In genomic region chr5:139575054-139575453, GRCm38 (mm10) we compare ENCODE assay signal across 27 mouse cellular contexts. TPM values are rescaled to one million over a fixed set of nuclear protein-coding genes. Genes with fewer than 3 reads are reported as not detected.
"Had no signal": no experiment of that assay in that cellular context is flagged by ENCODE, and none has a peak within 500 bp of the region (broad histone marks: within the 10 kb centered on the region; RNA-seq: fewer than 3 reads in every experiment).

No protein-coding gene starts in this region.

- H3K9me3 ChIP-seq: hindbrain, embryonic 15.5 days; limb, embryonic 10.5 days had no signal

- H3K4me3 ChIP-seq: heart, adult 2 months; heart, embryonic 13.5 days; heart, embryonic 15.5 days; hindbrain, embryonic 13.5 days; hindbrain, embryonic 15.5 days; limb, embryonic 10.5 days; limb, embryonic 12.5 days had no signal

- H3K9ac ChIP-seq: heart, embryonic 13.5 days; heart, embryonic 15.5 days; hindbrain, embryonic 13.5 days; hindbrain, embryonic 15.5 days; limb, embryonic 12.5 days had no signal

- H3K27ac ChIP-seq: heart, adult 2 months; heart, embryonic 13.5 days; heart, embryonic 15.5 days; hindbrain, embryonic 13.5 days; hindbrain, embryonic 15.5 days; hindbrain, postnatal 0 days; kidney, postnatal 0 days; limb, embryonic 10.5 days; limb, embryonic 12.5 days had no signal

- ATAC-seq: hindbrain, postnatal 0 days had no signal

- DNase-seq: gastrocnemius, postnatal 14 days; gastrocnemius, postnatal 36 days; heart, adult 11 months; heart, adult 2 months; heart, postnatal 14 days; heart, postnatal 36 days; kidney, adult 18-20 months; kidney, adult 8-10 months; kidney, postnatal 14 days; kidney, postnatal 36 days; layer of hippocampus, adult 9-11 months; layer of hippocampus, postnatal 36 days; liver had no signal

- H3K36me3 ChIP-seq: heart, embryonic 13.5 days; heart, embryonic 15.5 days; hindbrain, embryonic 15.5 days; limb, embryonic 10.5 days; limb, embryonic 12.5 days had no signal

- H3K4me2 ChIP-seq: heart, embryonic 11.5 days; heart, embryonic 13.5 days; heart, embryonic 15.5 days; hindbrain, embryonic 13.5 days; hindbrain, embryonic 15.5 days; limb, embryonic 12.5 days; liver, embryonic 11.5 days had no signal

- H3K4me1 ChIP-seq: heart, embryonic 13.5 days; heart, embryonic 15.5 days had no signal

RNA-seq across cellular contexts. Expression of gene Uncx, which starts 31.8 kb away (rescaled TPM):
- polyA plus RNA-seq: gonadal fat pad, adult 2 months; heart, adult 2 months; heart, embryonic 13.5 days; heart, embryonic 15.5 days; heart, postnatal 0 days; intestine, embryonic 14.5 days; large intestine, adult 2 months; liver, embryonic 11.5 days had no signal
